Mouse (Mus musculus): ENCODE data around the gene Scnn1a. TPM values are rescaled to one million over a fixed set of nuclear protein-coding genes. Genes with fewer than 3 reads are reported as not detected.

Scnn1a gene
- polyA plus RNA-seq, 1 experiment from 2014 or later = 2.6 TPM

GRCm38 (mm10) chr6:125348721-125349574 lies 28.5 kb downstream of the Scnn1a start, which contains the start of gene Tnfrsf1a:
Gene Tnfrsf1a (plus strand): TSS chr6:125349362.
- peak within 1 kb of the TSS; percentile 76 for H3K9ac ChIP-seq
- peaks cover 56% of the 10 kb centered on the region for H3K4me1 ChIP-seq (replicated peaks)
- ATAC-seq = peak; percentile 17
- WGBS = 12% methylated on average over 22 of the region's 22 CpGs
- H3K27me3 ChIP-seq (replicated peaks) = no peaks in the 10 kb centered on the region
- no peaks in the 10 kb centered on the region for H3K36me3 ChIP-seq
- peak within 1 kb of the TSS; percentile 69 for H3K4me3 ChIP-seq (replicated peaks)
- H3K27ac ChIP-seq = peak within 1 kb of the TSS; percentile 88
- H3K4me2 ChIP-seq (replicated peaks) = peak within 1 kb of the TSS; percentile 88
- H3K9me3 ChIP-seq = no peaks in the 10 kb centered on the region

- H3K4me1 ChIP-seq (replicated peaks) = peaks cover 56% of the 10 kb centered on the region
- H3K27me3 ChIP-seq (replicated peaks) = no peaks in the 10 kb centered on the region
- peak; percentile 80 for ATAC-seq
- H3K4me3 ChIP-seq (replicated peaks) = peak overlapping the region; percentile 69
- H3K9ac ChIP-seq = peak overlapping the region; percentile 76
- no peaks in the 10 kb centered on the region for H3K36me3 ChIP-seq
- H3K4me2 ChIP-seq (replicated peaks) = peak overlapping the region; percentile 88
- peak overlapping the region; percentile 88 for H3K27ac ChIP-seq
- no peaks in the 10 kb centered on the region for H3K9me3 ChIP-seq
- under 1% methylated on average over 27 of the region's 27 CpGs for WGBS
Measured at GRCm38 (mm10) chr6:125349575-125350230, 29.2 kb downstream of the Scnn1a start.

GRCm38 (mm10) chr6:125350231-125350994 lies 30.0 kb downstream of the Scnn1a start:
- peak overlapping the region; percentile 69 for H3K4me3 ChIP-seq (replicated peaks)
- no peak for ATAC-seq
- H3K9ac ChIP-seq = peak overlapping the region; percentile 76
- H3K4me1 ChIP-seq (replicated peaks) = peaks cover 57% of the 10 kb centered on the region
- WGBS = 4% methylated on average over 20 of the region's 20 CpGs
- H3K27me3 ChIP-seq (replicated peaks) = no peaks in the 10 kb centered on the region
- no peaks in the 10 kb centered on the region for H3K36me3 ChIP-seq
- peak overlapping the region; percentile 88 for H3K27ac ChIP-seq
- no peaks in the 10 kb centered on the region for H3K9me3 ChIP-seq
- peak overlapping the region; percentile 88 for H3K4me2 ChIP-seq (replicated peaks)

GRCm38 (mm10) chr6:125350995-125351324 lies 30.5 kb downstream of the Scnn1a start:
- 69% methylated on average over 2 of the region's 2 CpGs for WGBS
- peaks cover 62% of the 10 kb centered on the region for H3K4me1 ChIP-seq (replicated peaks)
- H3K4me2 ChIP-seq (replicated peaks) = peak overlapping the region; percentile 88
- peak overlapping the region; percentile 69 for H3K4me3 ChIP-seq (replicated peaks)
- no peaks in the 10 kb centered on the region for H3K9me3 ChIP-seq
- 0 out of 2 replicates have a peak overlapping the region, but pooled peaks have one; percentile 88 for H3K27ac ChIP-seq
- no peaks in the 10 kb centered on the region for H3K27me3 ChIP-seq (replicated peaks)
- no peaks in the 10 kb centered on the region for H3K36me3 ChIP-seq
- peak overlapping the region; percentile 76 for H3K9ac ChIP-seq
- ATAC-seq = no peak

GRCm38 (mm10) chr6:125351368-125352045 lies 31.0 kb downstream of the Scnn1a start:
- Histone ChIP-seq H3K27me3 (replicated peaks) (no peaks in the 10 kb centered on the region), H3K4me3 (replicated peaks) (peak overlapping the region; percentile 69), H3K27ac (no peak overlapping the region; the same call in 1 of the 2 replicates), H3K4me1 (replicated peaks) (peaks cover 68% of the 10 kb centered on the region), H3K36me3 (no peaks in the 10 kb centered on the region), H3K9me3 (no peaks in the 10 kb centered on the region), H3K4me2 (replicated peaks) (peak overlapping the region; percentile 88), H3K9ac (peak overlapping the region; percentile 13; the same call in 1 of the 2 replicates)
- WGBS = 54% methylated on average over 8 of the region's 8 CpGs
- no peak for ATAC-seq

- Histone ChIP-seq H3K9ac (peak overlapping the region; percentile 13; the same call in 1 of the 2 replicates), H3K4me3 (replicated peaks) (peak overlapping the region; percentile 69; the same call in 1 of the 2 replicates), H3K36me3 (no peaks in the 10 kb centered on the region; the same call in 1 of the 2 replicates), H3K4me1 (replicated peaks) (peaks cover 68% of the 10 kb centered on the region), H3K4me2 (replicated peaks) (peak overlapping the region; percentile 88), H3K27ac (no peak overlapping the region; the same call in 1 of the 2 replicates), H3K27me3 (replicated peaks) (no peaks in the 10 kb centered on the region), H3K9me3 (no peaks in the 10 kb centered on the region)
- 64% methylated on average over 5 of the region's 5 CpGs for WGBS
- no peak for ATAC-seq
Measured at GRCm38 (mm10) chr6:125352046-125352384, 31.6 kb downstream of the Scnn1a start.

- peak overlapping the region; percentile 15; the same call in 1 of the 2 replicates for H3K9ac ChIP-seq
- H3K4me1 ChIP-seq (replicated peaks) = peaks cover 68% of the 10 kb centered on the region
- 53% methylated on average over 4 of the region's 4 CpGs for WGBS
- no peak overlapping the region for H3K4me3 ChIP-seq (replicated peaks)
- H3K4me2 ChIP-seq (replicated peaks) = no peak overlapping the region
- no peaks in the 10 kb centered on the region for H3K9me3 ChIP-seq
- H3K36me3 ChIP-seq = peaks cover 4% of the 10 kb centered on the region
- no peaks in the 10 kb centered on the region for H3K27me3 ChIP-seq (replicated peaks)
- no peak for ATAC-seq
- no peak overlapping the region for H3K27ac ChIP-seq
Measured at GRCm38 (mm10) chr6:125352811-125353210, 32.4 kb downstream of the Scnn1a start.

GRCm38 (mm10) chr6:125353221-125353620 lies 32.8 kb downstream of the Scnn1a start:
- Histone ChIP-seq H3K4me2 (replicated peaks) (no peak overlapping the region), H3K4me1 (replicated peaks) (peaks cover 67% of the 10 kb centered on the region), H3K9ac (peak overlapping the region; percentile 15; the same call in 1 of the 2 replicates), H3K36me3 (peaks cover 8% of the 10 kb centered on the region), H3K27ac (no peak overlapping the region), H3K27me3 (replicated peaks) (no peaks in the 10 kb centered on the region), H3K9me3 (no peaks in the 10 kb centered on the region), H3K4me3 (replicated peaks) (no peak overlapping the region)
- 75% methylated on average over 11 of the region's 11 CpGs for WGBS
- ATAC-seq = no peak

GRCm38 (mm10) chr6:125353655-125354054 lies 33.2 kb downstream of the Scnn1a start:
- Histone ChIP-seq H3K9me3 (no peaks in the 10 kb centered on the region), H3K36me3 (peaks cover 12% of the 10 kb centered on the region), H3K27me3 (replicated peaks) (no peaks in the 10 kb centered on the region), H3K4me2 (replicated peaks) (peak overlapping the region; percentile 53; the same call in 1 of the 2 replicates), H3K9ac (no peak overlapping the region), H3K4me1 (replicated peaks) (peaks cover 63% of the 10 kb centered on the region), H3K4me3 (replicated peaks) (no peak overlapping the region), H3K27ac (peak overlapping the region; percentile 75; the same call in 1 of the 2 replicates)
- WGBS = 78% methylated on average over 4 of the region's 4 CpGs
- no peak for ATAC-seq

- WGBS = 9% methylated on average over 14 of the region's 14 CpGs
- H3K27me3 ChIP-seq (replicated peaks) = no peaks in the 10 kb centered on the region
- H3K36me3 ChIP-seq = peaks cover 13% of the 10 kb centered on the region
- H3K4me2 ChIP-seq (replicated peaks) = peak overlapping the region; percentile 53
- peaks cover 59% of the 10 kb centered on the region for H3K4me1 ChIP-seq (replicated peaks)
- peak overlapping the region; percentile 11; the same call in 1 of the 2 replicates for H3K4me3 ChIP-seq (replicated peaks)
- H3K9ac ChIP-seq = peak overlapping the region; percentile 26; the same call in 1 of the 2 replicates
- H3K9me3 ChIP-seq = no peaks in the 10 kb centered on the region
- H3K27ac ChIP-seq = peak overlapping the region; percentile 75
- peak; percentile 49 for ATAC-seq
Measured at GRCm38 (mm10) chr6:125354352-125355151, 34.1 kb downstream of the Scnn1a start.

Data from intestine, embryonic 15.5 days (tissue).